Mouse (Mus musculus) limb, embryonic 11.5 days (tissue): Measurements from ENCODE around the gene 2010300C02Rik. TPM values are rescaled to one million over a fixed set of nuclear protein-coding genes. Genes with fewer than 3 reads are reported as not detected.

Experiments used
- ATAC-seq: fragments of 200-750 bp; cut with Nextera tagmentation; 2 replicates; pipeline ENCODE4 v1.8.0; 2017; ENCODE audit warnings: low read depth; ENCODE audit not compliant: insufficient number of reproducible peaks, low FRiP score, low TSS enrichment
- DNase-seq: peaks from one replicate; pipeline ENCODE4 v3.0.0-alpha.2; 2015; ENCODE audit warnings: low spot score
- H3K27ac ChIP-seq: fragments of 300-500 bp; sonication (generic); replicated peaks from 2 replicates; pipeline ENCODE4 v1.5.1; 2014; ENCODE audit warnings: low read depth, mild to moderate bottlenecking, low read length
- H3K27me3 ChIP-seq: fragments of 300-500 bp; sonication (generic); 2 replicates; pipeline ENCODE4 v1.6.1; 2014; ENCODE audit warnings: mild to moderate bottlenecking, low read length, mixed read lengths; ENCODE audit not compliant: control insufficient read depth, insufficient read depth
- H3K36me3 ChIP-seq: fragments of 300-500 bp; sonication (generic); 2 replicates; pipeline ENCODE4 v1.6.1; 2014; ENCODE audit warnings: mild to moderate bottlenecking, low read length, moderate library complexity, mixed read lengths; ENCODE audit not compliant: control insufficient read depth, insufficient read depth
- H3K4me1 ChIP-seq: fragments of 300-500 bp; sonication (generic); 2 replicates; pipeline ENCODE4 v1.6.1; 2014; ENCODE audit warnings: low read length, mixed read lengths; ENCODE audit not compliant: control insufficient read depth, insufficient read depth
- H3K4me2 ChIP-seq: fragments of 300-500 bp; sonication (generic); 2 replicates; pipeline ENCODE4 v1.6.1; 2014; ENCODE audit warnings: low read depth, mild to moderate bottlenecking, moderate library complexity; ENCODE audit not compliant: severe bottlenecking
- H3K4me3 ChIP-seq: fragments of 300-500 bp; sonication (generic); 2 replicates; pipeline ENCODE4 v1.5.1; 2014; ENCODE audit warnings: low read depth, low read length
- H3K9ac ChIP-seq: fragments of 300-500 bp; sonication (generic); 2 replicates; pipeline ENCODE4 v1.6.1; 2014; ENCODE audit warnings: mild to moderate bottlenecking, low read length
- H3K9me3 ChIP-seq: fragments of 300-500 bp; sonication (generic); 2 replicates; pipeline ENCODE4 v1.6.1; 2016; ENCODE audit warnings: low read length; ENCODE audit not compliant: control insufficient read depth
- WGBS: fragments of 180-500 bp; shearing (Covaris S2); extraction: QIAGEN DNeasy Blood & Tissue Kit; methylation state at CpG from one replicate; pipeline ENCODE4 v1.1.7; 2014; 5-methylcytosine and 5-hydroxymethylcytosine counted together
- polyA plus RNA-seq: library from polyadenylated mRNA; unstranded; fragments of >200 nt; fragmentation: Nextera tagmentation; extraction: Ambion mirVana; gene quantifications from 2 replicates; pipeline ENCODE4 v1.2.1, GENCODE M21; 2014

2010300C02Rik gene
- polyA plus RNA-seq, 1 experiment from 2014 or later, result 0.89 TPM

DNA sequence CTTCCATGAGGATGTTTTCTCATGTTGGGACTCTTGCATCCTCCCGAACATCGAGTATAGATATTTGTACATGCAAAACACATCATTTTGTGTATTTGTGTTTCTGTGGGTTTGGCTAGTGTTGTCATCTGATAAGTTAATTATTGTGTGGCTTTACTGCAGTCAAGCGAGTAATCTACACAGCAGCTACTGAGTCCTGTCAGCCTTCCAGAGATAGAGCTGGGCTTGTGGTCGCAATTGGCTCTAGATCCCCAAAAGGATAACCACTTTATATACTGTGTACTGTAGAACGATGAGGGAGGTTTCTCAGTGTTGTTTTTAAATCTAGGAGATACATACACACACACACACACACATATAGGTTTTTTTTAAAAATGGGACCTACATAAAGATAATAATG is 16.0 kb upstream of the 2010300C02Rik start:
- no peak for ATAC-seq
- Histone ChIP-seq H3K4me3 (no peak overlapping the region), H3K27me3 (no peaks in the 10 kb centered on the region), H3K4me2 (no peak overlapping the region), H3K9me3 (no peaks in the 10 kb centered on the region), H3K27ac (no peak overlapping the region), H3K4me1 (no peaks in the 10 kb centered on the region), H3K36me3 (no peaks in the 10 kb centered on the region), H3K9ac (no peak overlapping the region)
- no peak for DNase-seq
- WGBS, result 94% methylated on average over 5 of the region's 5 CpGs

- H3K27ac ChIP-seq, result no peak overlapping the region
- WGBS, result 78% methylated on average over 7 of the region's 7 CpGs
- no peaks in the 10 kb centered on the region for H3K9me3 ChIP-seq
- no peaks in the 10 kb centered on the region for H3K36me3 ChIP-seq
- no peak overlapping the region for H3K4me2 ChIP-seq
- H3K4me1 ChIP-seq, result no peaks in the 10 kb centered on the region
- H3K27me3 ChIP-seq, result no peaks in the 10 kb centered on the region
- ATAC-seq (no peak), DNase-seq (no peak)
- H3K9ac ChIP-seq, result no peak overlapping the region
- no peak overlapping the region for H3K4me3 ChIP-seq
Measured at GRCm38 (mm10) chr1:37734841-37735240, 15.0 kb upstream of the 2010300C02Rik start.

DNA sequence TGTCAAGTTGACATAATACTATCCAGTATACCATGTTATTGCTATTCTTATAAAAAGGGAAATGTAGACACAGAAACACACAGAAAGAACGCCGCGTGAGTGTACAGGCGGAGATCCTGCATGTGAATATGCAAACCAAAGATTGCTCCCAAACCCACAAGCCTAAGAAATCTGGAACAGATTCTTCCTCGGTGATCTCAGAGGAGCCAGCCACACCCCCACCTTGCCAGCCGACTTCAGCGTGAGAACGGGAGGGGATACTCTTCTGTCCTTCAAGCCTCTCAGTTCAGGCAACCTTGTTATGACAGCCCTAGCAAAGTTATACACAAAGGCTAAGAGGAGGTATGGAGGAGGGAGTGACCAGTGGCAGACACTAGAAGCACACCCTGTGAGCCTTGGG is 9.5 kb upstream of the 2010300C02Rik start:
- Histone ChIP-seq H3K36me3 (no peaks in the 10 kb centered on the region), H3K4me3 (no peak overlapping the region)
- WGBS, result 88% methylated on average over 8 of the region's 8 CpGs

GRCm38 (mm10) chr1:37728053-37728452 is 8.2 kb upstream of the 2010300C02Rik start:
- Histone ChIP-seq H3K4me2 (no peak overlapping the region), H3K4me1 (no peaks in the 10 kb centered on the region), H3K9ac (no peak overlapping the region), H3K9me3 (no peaks in the 10 kb centered on the region), H3K36me3 (no peaks in the 10 kb centered on the region), H3K27ac (no peak overlapping the region), H3K27me3 (no peaks in the 10 kb centered on the region), H3K4me3 (no peak overlapping the region)
- WGBS, result 65% methylated on average over 10 of the region's 10 CpGs
- DNase-seq, result no peak
- no peak for ATAC-seq

More for the DNA sequence above, 9.5 kb upstream of the 2010300C02Rik start:
- Histone ChIP-seq H3K9me3 (no peaks in the 10 kb centered on the region), H3K4me1 (no peaks in the 10 kb centered on the region), H3K9ac (no peak overlapping the region), H3K4me2 (no peak overlapping the region), H3K27me3 (no peaks in the 10 kb centered on the region), H3K27ac (no peak overlapping the region)
- no peak for ATAC-seq
- no peak for DNase-seq

DNA sequence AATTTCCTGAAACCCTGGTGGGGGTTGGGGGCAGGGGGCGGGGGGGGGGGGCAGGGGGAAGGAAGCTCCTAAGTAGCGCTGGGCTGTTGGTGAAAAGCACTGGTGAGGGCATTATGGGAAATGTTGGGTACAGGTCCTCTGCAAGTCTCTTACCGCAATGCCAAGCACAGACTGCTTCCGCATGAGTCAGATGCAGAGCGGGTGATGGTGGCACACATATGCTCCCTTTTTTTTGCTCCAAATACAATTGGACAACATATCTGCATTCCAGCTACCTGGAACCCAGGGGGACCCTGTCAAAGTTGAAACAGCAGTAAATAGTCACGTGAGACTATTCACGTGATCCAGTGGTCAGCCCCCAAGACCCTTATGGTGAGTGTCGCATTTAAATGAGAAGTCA is 7.3 kb upstream of the 2010300C02Rik start:
- Histone ChIP-seq H3K27ac (no peak overlapping the region), H3K4me3 (no peak overlapping the region), H3K4me2 (no peak overlapping the region), H3K9ac (no peak overlapping the region), H3K4me1 (no peaks in the 10 kb centered on the region), H3K9me3 (no peaks in the 10 kb centered on the region), H3K36me3 (no peaks in the 10 kb centered on the region), H3K27me3 (no peaks in the 10 kb centered on the region)
- ATAC-seq (no peak), DNase-seq (no peak)
- WGBS, result 83% methylated on average over 8 of the region's 8 CpGs

GRCm38 (mm10) chr1:37726426-37726825 is 6.5 kb upstream of the 2010300C02Rik start:
- H3K4me2 ChIP-seq, result no peak overlapping the region
- H3K4me1 ChIP-seq, result no peaks in the 10 kb centered on the region
- H3K27ac ChIP-seq, result no peak overlapping the region
- 86% methylated on average over 8 of the region's 8 CpGs for whole genome bisulfite sequencing
- ATAC-seq (no peak), DNase-seq (no peak)
- H3K27me3 ChIP-seq, result no peaks in the 10 kb centered on the region
- no peak overlapping the region for H3K4me3 ChIP-seq
- no peak overlapping the region for H3K9ac ChIP-seq
- H3K36me3 ChIP-seq, result no peaks in the 10 kb centered on the region
- no peaks in the 10 kb centered on the region for H3K9me3 ChIP-seq

DNA sequence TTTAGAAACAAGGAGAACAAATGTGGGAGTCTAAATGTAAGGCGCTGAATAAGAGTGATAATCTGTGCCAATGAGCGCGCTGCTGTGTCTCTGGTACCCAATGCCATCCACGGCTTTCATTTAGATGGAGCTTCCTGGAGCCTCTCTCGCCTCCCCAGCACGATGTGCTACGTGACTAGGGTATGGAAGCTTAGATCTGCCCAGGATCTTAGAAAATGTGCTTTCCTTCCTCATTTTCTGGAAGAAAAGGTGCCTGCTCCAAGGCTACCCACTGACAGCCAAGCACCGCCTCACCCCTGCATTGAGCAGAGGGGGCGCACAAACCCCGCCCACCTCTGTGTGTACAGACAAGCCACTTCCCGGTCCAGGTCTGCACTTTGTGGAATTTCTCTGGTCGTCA is 6.0 kb upstream of the 2010300C02Rik start:
- no peak overlapping the region for H3K4me2 ChIP-seq
- DNase-seq, result no peak
- 73% methylated on average over 12 of the region's 12 CpGs for WGBS
- no peaks in the 10 kb centered on the region; the same call in 1 of the 2 replicates for H3K27me3 ChIP-seq
- no peaks in the 10 kb centered on the region for H3K36me3 ChIP-seq
- ATAC-seq, result no peak
- no peaks in the 10 kb centered on the region for H3K4me1 ChIP-seq
- H3K9ac ChIP-seq, result no peak overlapping the region
- H3K27ac ChIP-seq, result no peak overlapping the region
- no peak overlapping the region for H3K4me3 ChIP-seq
- H3K9me3 ChIP-seq, result no peaks in the 10 kb centered on the region

GRCm38 (mm10) chr1:37721092-37721491 is 1.2 kb upstream of the 2010300C02Rik start:
- Histone ChIP-seq H3K9ac (no peak overlapping the region), H3K36me3 (no peaks in the 10 kb centered on the region), H3K27ac (no peak overlapping the region), H3K4me3 (no peak overlapping the region), H3K4me2 (no peak overlapping the region), H3K27me3 (peaks cover 11% of the 10 kb centered on the region), H3K9me3 (no peaks in the 10 kb centered on the region), H3K4me1 (no peaks in the 10 kb centered on the region)
- WGBS, result 69% methylated on average over 5 of the region's 5 CpGs
- DNase-seq, result no peak
- no peak for ATAC-seq

DNA sequence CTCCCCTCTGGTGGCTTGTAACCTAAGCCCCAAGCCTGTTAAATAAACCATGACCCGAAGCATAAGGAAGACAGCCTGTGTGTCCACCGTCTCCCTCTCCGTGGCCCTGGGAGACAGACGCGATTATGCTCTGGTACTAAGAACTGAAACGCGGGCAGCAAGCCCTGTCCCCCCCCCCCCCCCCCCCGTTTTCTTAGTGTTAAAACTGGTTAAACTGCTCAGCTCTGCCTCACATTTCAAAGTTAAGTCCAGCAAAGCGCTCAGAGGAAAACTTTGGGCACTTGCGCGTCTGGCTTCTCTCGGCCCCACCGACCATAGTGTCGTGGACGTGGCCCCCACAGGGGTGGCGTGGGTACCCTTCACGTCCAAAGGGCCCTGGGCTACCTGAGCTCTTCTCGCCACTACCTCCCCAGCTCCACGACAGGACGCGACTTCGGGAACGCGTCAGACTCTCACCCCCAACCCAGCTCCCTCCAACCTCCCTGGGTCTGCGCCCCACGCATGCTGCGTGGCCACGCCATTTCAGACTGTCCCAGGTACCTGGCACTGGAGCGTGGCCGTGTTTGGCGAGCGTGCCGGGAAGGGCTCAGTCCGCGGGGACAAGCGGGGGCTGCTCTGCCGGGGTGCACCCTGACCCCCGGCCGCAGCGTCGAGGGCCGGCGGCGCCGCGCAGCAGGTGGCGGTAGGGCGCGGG is 708 bp downstream of the 2010300C02Rik start:
- 5% methylated on average over 37 of the region's 49 CpGs for WGBS
- peak overlapping the region; percentile 56 for H3K9ac ChIP-seq
- peak overlapping the region; percentile 49 for H3K4me3 ChIP-seq
- no peaks in the 10 kb centered on the region for H3K4me1 ChIP-seq
- H3K27ac ChIP-seq, result no peak overlapping the region
- peaks cover 11% of the 10 kb centered on the region for H3K27me3 ChIP-seq
- H3K9me3 ChIP-seq, result no peaks in the 10 kb centered on the region
- H3K4me2 ChIP-seq, result peak overlapping the region; percentile 93
- ATAC-seq (peak; percentile 71), DNase-seq (peak; percentile 46)
- H3K36me3 ChIP-seq, result no peaks in the 10 kb centered on the region
